Mouse (Mus musculus): ENCODE measurements around the gene Zfp148. TPM values are rescaled to one million over a fixed set of nuclear protein-coding genes. Genes with fewer than 3 reads are reported as not detected.

The Zfp148 gene
- polyA plus RNA-seq, 1 experiment from 2014 or later: 12.8 TPM

- no peaks in the 10 kb centered on the region for H3K9me3 ChIP-seq (replicated peaks)
- WGBS (ENCODE audit: insufficient replicate concordance): 56% methylated on average over 8 of the region's 8 CpGs
- no peaks in the 10 kb centered on the region for H3K4me1 ChIP-seq (replicated peaks)
- no peak overlapping the region for H3K4me3 ChIP-seq (replicated peaks)
- H3K27ac ChIP-seq (replicated peaks): no peak overlapping the region
- H3K9ac ChIP-seq: no peak overlapping the region
- no peaks in the 10 kb centered on the region for H3K27me3 ChIP-seq
- H3K4me2 ChIP-seq: no peak overlapping the region
- no peaks in the 10 kb centered on the region for H3K36me3 ChIP-seq (replicated peaks)
- ATAC-seq (ENCODE audit: insufficient read depth): no peak
These were observed 155.8 kb downstream of the Zfp148 start for GRCm38 (mm10) chr16:33536456-33536855.

- Histone ChIP-seq H3K9me3 (replicated peaks) (no peaks in the 10 kb centered on the region), H3K4me3 (replicated peaks) (no peak overlapping the region), H3K4me1 (replicated peaks) (no peaks in the 10 kb centered on the region), H3K27ac (replicated peaks) (no peak overlapping the region), H3K36me3 (replicated peaks) (no peaks in the 10 kb centered on the region), H3K27me3 (no peaks in the 10 kb centered on the region), H3K4me2 (no peak overlapping the region), H3K9ac (no peak overlapping the region)
- 76% methylated on average over 21 of the region's 21 CpGs for WGBS (ENCODE audit: insufficient replicate concordance)
- ATAC-seq (ENCODE audit: insufficient read depth): no peak
These were observed 157.0 kb downstream of the Zfp148 start for GRCm38 (mm10) chr16:33537499-33538225.

- no peak for ATAC-seq (ENCODE audit: insufficient read depth)
- H3K27ac ChIP-seq (replicated peaks): no peak overlapping the region
- WGBS (ENCODE audit: insufficient replicate concordance): 82% methylated on average over 2 of the region's 2 CpGs
- no peaks in the 10 kb centered on the region for H3K4me1 ChIP-seq (replicated peaks)
- H3K9me3 ChIP-seq (replicated peaks): no peaks in the 10 kb centered on the region
- no peak overlapping the region for H3K4me2 ChIP-seq
- no peaks in the 10 kb centered on the region for H3K36me3 ChIP-seq (replicated peaks)
- no peaks in the 10 kb centered on the region for H3K27me3 ChIP-seq
- H3K9ac ChIP-seq: no peak overlapping the region
- H3K4me3 ChIP-seq (replicated peaks): no peak overlapping the region
These were observed 163.7 kb downstream of the Zfp148 start for GRCm38 (mm10) chr16:33544346-33544745.

GRCm38 (mm10) chr16:33545530-33545929 lies 164.9 kb downstream of the Zfp148 start:
- 79% methylated on average over 4 of the region's 4 CpGs for WGBS (ENCODE audit: insufficient replicate concordance)
- H3K4me2 ChIP-seq: no peak overlapping the region
- no peaks in the 10 kb centered on the region for H3K27me3 ChIP-seq
- H3K9me3 ChIP-seq (replicated peaks): no peaks in the 10 kb centered on the region
- ATAC-seq (ENCODE audit: insufficient read depth): no peak
- H3K4me1 ChIP-seq (replicated peaks): no peaks in the 10 kb centered on the region
- no peak overlapping the region for H3K4me3 ChIP-seq (replicated peaks)
- H3K9ac ChIP-seq: no peak overlapping the region
- H3K36me3 ChIP-seq (replicated peaks): no peaks in the 10 kb centered on the region
- no peak overlapping the region for H3K27ac ChIP-seq (replicated peaks)

GRCm38 (mm10) chr16:33553689-33554342 lies 173.2 kb downstream of the Zfp148 start:
- no peak overlapping the region for H3K4me3 ChIP-seq (replicated peaks)
- WGBS (ENCODE audit: insufficient replicate concordance): 57% methylated on average over 9 of the region's 9 CpGs
- no peak for ATAC-seq (ENCODE audit: insufficient read depth)
- H3K27ac ChIP-seq (replicated peaks): no peak overlapping the region
- H3K27me3 ChIP-seq: no peaks in the 10 kb centered on the region
- no peaks in the 10 kb centered on the region for H3K36me3 ChIP-seq (replicated peaks)
- no peak overlapping the region for H3K4me2 ChIP-seq
- no peak overlapping the region for H3K9ac ChIP-seq
- no peaks in the 10 kb centered on the region for H3K4me1 ChIP-seq (replicated peaks)
- no peaks in the 10 kb centered on the region for H3K9me3 ChIP-seq (replicated peaks)

Other genes with a start within 250 kb of the Zfp148 start
- gene Osbpl11, start 195.8 kb upstream of the Zfp148 start, polyA plus RNA-seq (2015; fragmentation: Nextera tagmentation; extraction: Ambion mirVana): 5.6 and 5.7 TPM in 2 replicates
- gene Snx4, start 129.4 kb upstream of the Zfp148 start, polyA plus RNA-seq (2015; fragmentation: Nextera tagmentation; extraction: Ambion mirVana): 21.8 and 22.5 TPM in 2 replicates
- 0.05 and 0.09 TPM in 2 replicates for gene Slc12a8, start 136.5 kb downstream of the Zfp148 start, polyA plus RNA-seq (2015; fragmentation: Nextera tagmentation; extraction: Ambion mirVana)

Measured in liver, embryonic 15.5 days (tissue).